Mouse (Mus musculus) gastrocnemius, postnatal 4 days (tissue): Measurements from ENCODE around the gene Dok1. TPM values are rescaled to one million over a fixed set of nuclear protein-coding genes. Genes with fewer than 3 reads are reported as not detected.

Experiments
- DNase-seq, 2 experiments: peaks; one replicate each; pipeline ENCODE4 v3.0.0; 2021 to 2022; ENCODE audit warnings: low spot score in 2 of 2, mixed read lengths in 2 of 2
- microRNA-seq: library from miRNA; unstranded; fragments of <30 nt; microRNA quantifications from one replicate; pipeline ENCODE4 v1.2.0, GENCODE M21; 2021
- total RNA-seq, 2 experiments: library from RNA; stranded (reverse); gene quantifications; 2 replicates each; pipeline ENCODE4 v1.2.3; 2021

The Dok1 gene
- total RNA-seq, 2 experiments from 2014 or later: 9.1 to 10.4 TPM

GRCm38 (mm10) chr6:82987411-82987971 lies 45.8 kb downstream of the Dok1 start:
- DNase-seq: no peak

Small RNA genes within 50 kb of the gene (microRNA-seq; reads per million reads assigned to microRNA genes)
- gene Mir7040: not detected

Other genes with a start within 250 kb of the Dok1 start
- gene Sema4f, start 93.7 kb downstream of the Dok1 start, total RNA-seq: 1 to 10 TPM in 1 of 2 experiments, under 1 TPM in 1; 0.78 to 1.0 TPM
- gene M1ap, start 86.6 kb downstream of the Dok1 start, total RNA-seq: under 1 TPM in 1 of 2 experiments, not detected in 1; 0.88 TPM
- 10 to 100 TPM; 15.4 to 17.3 TPM for gene Loxl3, start 702 bp upstream of the Dok1 start, total RNA-seq
- 10 to 100 TPM; 75.5 to 86.3 TPM for gene Aup1, start 21.1 kb upstream of the Dok1 start, total RNA-seq
- 10 to 100 TPM; 30.1 to 33.5 TPM for gene Htra2, start 21.8 kb upstream of the Dok1 start, total RNA-seq
- gene Dqx1, start 24.4 kb upstream of the Dok1 start, total RNA-seq: 1 to 10 TPM in 1 of 2 experiments, under 1 TPM in 1; 0.70 to 1.1 TPM
- gene Tlx2, start 36.8 kb upstream of the Dok1 start, total RNA-seq: not detected
- 10 to 100 TPM in 1 of 2 experiments, 1 to 10 TPM in 1; 9.4 to 11.3 TPM for gene Pcgf1, start 44.4 kb upstream of the Dok1 start, total RNA-seq
- gene Lbx2, start 52.9 kb upstream of the Dok1 start, total RNA-seq: not detected
- 1 to 10 TPM; 2.5 to 2.8 TPM for gene Ccdc142, start 68.1 kb upstream of the Dok1 start, total RNA-seq
- 1 to 10 TPM; 2.2 to 2.7 TPM for gene Gm42688, start 68.1 kb upstream of the Dok1 start, total RNA-seq
- gene Mrpl53, start 75.6 kb upstream of the Dok1 start, total RNA-seq: 100 to 1,000 TPM in 1 of 2 experiments, 10 to 100 TPM in 1; 79.5 to 100 TPM
- gene Mogs, start 82.0 kb upstream of the Dok1 start, total RNA-seq: 10 to 100 TPM; 20.0 to 21.9 TPM
- gene Wbp1, start 88.1 kb upstream of the Dok1 start, total RNA-seq: 10 to 100 TPM; 52.7 to 62.3 TPM
- gene Ino80b, start 92.0 kb upstream of the Dok1 start, total RNA-seq: 10 to 100 TPM; 18.6 to 20.6 TPM
- 10 to 100 TPM; 31.0 to 34.6 TPM for gene Rtkn, start 102.0 kb upstream of the Dok1 start, total RNA-seq
- 1 to 10 TPM; 1.9 to 2.5 TPM for gene Wdr54, start 122.9 kb upstream of the Dok1 start, total RNA-seq
- not detected for gene 1700003E16Rik, start 122.9 kb upstream of the Dok1 start, total RNA-seq
- gene Dctn1, start 132.4 kb upstream of the Dok1 start, total RNA-seq: 100 to 1,000 TPM; 140 to 149 TPM
- under 1 TPM in 1 of 2 experiments, not detected in 1; 0.07 TPM for gene Slc4a5, start 186.4 kb upstream of the Dok1 start, total RNA-seq